8 mouse cellular contexts compared by ENCODE assay signal in genomic region chr1:171412446-171412845, GRCm38 (mm10). TPM values are rescaled to one million over a fixed set of nuclear protein-coding genes. Genes with fewer than 3 reads are reported as not detected.
A peak's percentile ranks its signal among the peaks of the same experiment; 100 is the strongest.
DNase-seq lines count a peak whose midpoint lies in the region; ATAC-seq lines count a peak whose summit lies in the region.

No protein-coding gene starts in this region.

- peaks cover 19% of the 10 kb centered on the region for H3K27me3 ChIP-seq in midbrain, embryonic 12.5 days

- H3K9me3 ChIP-seq in midbrain, embryonic 12.5 days = no peaks in the 10 kb centered on the region

- H3K27ac ChIP-seq in midbrain, embryonic 12.5 days (replicated peaks) = peak overlapping the region; percentile 91

- peak overlapping the region; percentile 59 for H3K4me2 ChIP-seq in midbrain, embryonic 12.5 days (replicated peaks)

- H3K4me3 ChIP-seq in midbrain, embryonic 12.5 days = peak overlapping the region; percentile 97

- intact Hi-C loops in left cerebral cortex, postnatal 14 days (cut with DNase I) = loop anchor here (5.0 kb wide), 1 partner anchor 50 kb away; the partner anchor contains the start of gene Klhdc9

- peak; percentile 23; the same call in 1 of the 2 replicates for ATAC-seq in midbrain, embryonic 12.5 days (ENCODE audit: low FRiP score, low read depth)
- no peak for ATAC-seq in megakaryocyte-erythroid progenitor cell, adult 5-6 weeks (replicated peaks; ENCODE audit: low FRiP score, low TSS enrichment, poor library complexity, severe bottlenecking)
- no peak for ATAC-seq in activated CD4-positive, CD25-positive, alpha-beta regulatory T cell, adult 4 months

- DNase-seq in left cerebral cortex, postnatal 14 days (ENCODE audit: low spot score in 2 of 2) = peak; percentile 39 to 64
- no peak for DNase-seq in left cerebral cortex, adult 8-10 months (ENCODE audit: low spot score in 2 of 2)
- DNase-seq in Muller cell, postnatal 12 days (ENCODE audit: inconsistent ontology term) = peak; percentile 52
- peak; percentile 14 for DNase-seq in fibroblast of lung, adult 2 months (ENCODE audit: low read depth)
- peak; percentile 68 for DNase-seq in induced T-regulatory cell, adult 2 months (ENCODE audit: low read depth)

- H3K36me3 ChIP-seq in midbrain, embryonic 12.5 days = peaks cover 28% of the 10 kb centered on the region

- peaks cover 21% of the 10 kb centered on the region for H3K4me1 ChIP-seq in midbrain, embryonic 12.5 days

- WGBS in midbrain, embryonic 12.5 days = 39% methylated on average over 3 of the region's 3 CpGs

- peak overlapping the region; percentile 98 for H3K9ac ChIP-seq in midbrain, embryonic 12.5 days (replicated peaks)

RNA-seq across cellular contexts. Expression of gene Usf1, which starts 1.3 kb away (rescaled TPM):
- total RNA-seq in left cerebral cortex, postnatal 14 days (2021) = 100 to 1,000 TPM; 105 to 107 TPM
- 100 to 1,000 TPM in 1 of 4 experiments, 10 to 100 TPM in 3; 89.5 to 102 (median 96.9) TPM for total RNA-seq in left cerebral cortex, adult 8-10 months (2022)
- 175 and 190 TPM in 2 replicates for polyA plus RNA-seq in midbrain, embryonic 12.5 days (2016; fragmentation: Nextera tagmentation; extraction: Ambion mirVana)
- total RNA-seq in megakaryocyte-erythroid progenitor cell, adult 5-6 weeks (2014; fragmentation: Nextera tagmentation) = 24.1 and 32.0 TPM in 2 replicates
- 46.2 and 60.5 TPM in 2 replicates for total RNA-seq in megakaryocyte-erythroid progenitor cell, adult 5-6 weeks (2017)
- 10 to 100 TPM; 41.0 to 43.1 TPM for polyA plus RNA-seq in activated CD4-positive, CD25-positive, alpha-beta regulatory T cell, adult 4 months (2017; shearing (Covaris generic))

RNA-seq across cellular contexts. Expression of gene Tstd1, which starts 6.2 kb away (rescaled TPM):
- 1 to 10 TPM; 1.7 to 3.2 TPM for total RNA-seq in left cerebral cortex, postnatal 14 days (2021)
- total RNA-seq in left cerebral cortex, adult 8-10 months (2022) = 1 to 10 TPM; 1.5 to 3.2 (median 2.4) TPM
- 9.9 and 10.5 TPM in 2 replicates for polyA plus RNA-seq in midbrain, embryonic 12.5 days (2016; fragmentation: Nextera tagmentation; extraction: Ambion mirVana)
- not detected in 2 replicates for total RNA-seq in megakaryocyte-erythroid progenitor cell, adult 5-6 weeks (2014; fragmentation: Nextera tagmentation)
- total RNA-seq in megakaryocyte-erythroid progenitor cell, adult 5-6 weeks (2017) = 1.1 TPM in 1 of 2 replicates, not detected in the other
- 1 to 10 TPM; 5.9 to 10.0 TPM for polyA plus RNA-seq in activated CD4-positive, CD25-positive, alpha-beta regulatory T cell, adult 4 months (2017; shearing (Covaris generic))

RNA-seq across cellular contexts. Expression of gene Arhgap30, which starts 23.7 kb away (rescaled TPM):
- 1 to 10 TPM; 1.8 to 1.9 TPM for total RNA-seq in left cerebral cortex, postnatal 14 days (2021)
- 1 to 10 TPM; 2.1 to 5.5 (median 3.0) TPM for total RNA-seq in left cerebral cortex, adult 8-10 months (2022)
- 1.0 and 1.4 TPM in 2 replicates for polyA plus RNA-seq in midbrain, embryonic 12.5 days (2016; fragmentation: Nextera tagmentation; extraction: Ambion mirVana)
- total RNA-seq in megakaryocyte-erythroid progenitor cell, adult 5-6 weeks (2014; fragmentation: Nextera tagmentation) = 11.8 and 20.7 TPM in 2 replicates
- 18.7 and 28.7 TPM in 2 replicates for total RNA-seq in megakaryocyte-erythroid progenitor cell, adult 5-6 weeks (2017)
- polyA plus RNA-seq in activated CD4-positive, CD25-positive, alpha-beta regulatory T cell, adult 4 months (2017; shearing (Covaris generic)) = 10 to 100 TPM; 71.7 to 78.8 TPM

RNA-seq across cellular contexts. Expression of gene F11r, which starts 24.9 kb away (rescaled TPM):
- 1 to 10 TPM; 7.4 to 8.3 TPM for total RNA-seq in left cerebral cortex, postnatal 14 days (2021)
- total RNA-seq in left cerebral cortex, adult 8-10 months (2022) = 10 to 100 TPM in 2 of 4 experiments, 1 to 10 TPM in 2; 7.7 to 10.3 (median 9.1) TPM
- 10.1 and 12.4 TPM in 2 replicates for polyA plus RNA-seq in midbrain, embryonic 12.5 days (2016; fragmentation: Nextera tagmentation; extraction: Ambion mirVana)
- not detected in 2 replicates for total RNA-seq in megakaryocyte-erythroid progenitor cell, adult 5-6 weeks (2014; fragmentation: Nextera tagmentation)
- 0.38 and 2.3 TPM in 2 replicates for total RNA-seq in megakaryocyte-erythroid progenitor cell, adult 5-6 weeks (2017)
- under 1 TPM in 1 of 2 experiments, not detected in 1; 0.18 TPM for polyA plus RNA-seq in activated CD4-positive, CD25-positive, alpha-beta regulatory T cell, adult 4 months (2017; shearing (Covaris generic))

RNA-seq across cellular contexts. Expression of gene Nectin4, which starts 42.5 kb away (rescaled TPM):
- 1 to 10 TPM; 1.0 to 1.4 TPM for total RNA-seq in left cerebral cortex, postnatal 14 days (2021)
- total RNA-seq in left cerebral cortex, adult 8-10 months (2022) = 1 to 10 TPM; 4.3 to 4.9 (median 4.6) TPM
- polyA plus RNA-seq in midbrain, embryonic 12.5 days (2016; fragmentation: Nextera tagmentation; extraction: Ambion mirVana) = 0.88 and 1.4 TPM in 2 replicates
- total RNA-seq in megakaryocyte-erythroid progenitor cell, adult 5-6 weeks (2014; fragmentation: Nextera tagmentation) = not detected in 2 replicates
- 0.14 and 0.27 TPM in 2 replicates for total RNA-seq in megakaryocyte-erythroid progenitor cell, adult 5-6 weeks (2017)
- under 1 TPM in 1 of 2 experiments, not detected in 1; 0.09 TPM for polyA plus RNA-seq in activated CD4-positive, CD25-positive, alpha-beta regulatory T cell, adult 4 months (2017; shearing (Covaris generic))

Comparison
In these comparisons a context has a peak if more than half of its experiments do, and no peak if none do; other contexts are left out.
1. DNase-seq: peak in left cerebral cortex, postnatal 14 days (2 of 2), Muller cell, postnatal 12 days (single experiment), fibroblast of lung, adult 2 months (single experiment) and induced T-regulatory cell, adult 2 months (single experiment); none in left cerebral cortex, adult 8-10 months (0 of 2).